Mouse (Mus musculus) hindbrain, embryonic 10.5 days (tissue): ENCODE results near the gene Gnpat. TPM values are rescaled to one million over a fixed set of nuclear protein-coding genes. Genes with fewer than 3 reads are reported as not detected.

Source experiments
- DNase-seq: peaks from one replicate; pipeline ENCODE4 v3.0.0-alpha.2; 2017; ENCODE audit warnings: low spot score
- H3K27ac ChIP-seq: fragments of 300-500 bp; sonication (generic); 2 replicates; pipeline ENCODE4 v1.5.1; 2016; ENCODE audit warnings: mild to moderate bottlenecking, moderate library complexity
- H3K27me3 ChIP-seq: fragments of 300-500 bp; sonication (generic); 2 replicates; pipeline ENCODE4 v1.6.1; 2016; ENCODE audit warnings: mild to moderate bottlenecking; ENCODE audit not compliant: poor library complexity, insufficient read depth, severe bottlenecking
- H3K36me3 ChIP-seq: fragments of 300-500 bp; sonication (generic); 2 replicates; pipeline ENCODE4 v1.6.1; 2016; ENCODE audit warnings: mild to moderate bottlenecking, moderate library complexity
- H3K4me1 ChIP-seq: fragments of 300-500 bp; sonication (generic); replicated peaks from 2 replicates; pipeline ENCODE4 v1.6.1; 2016; ENCODE audit warnings: mild to moderate bottlenecking
- H3K4me3 ChIP-seq: fragments of 300-500 bp; sonication (generic); 2 replicates; pipeline ENCODE4 v1.5.1; 2016; ENCODE audit warnings: mild to moderate bottlenecking, moderate library complexity
- H3K9me3 ChIP-seq: fragments of 300-500 bp; sonication (generic); 2 replicates; pipeline ENCODE4 v1.6.1; 2016; ENCODE audit warnings: mild to moderate bottlenecking, moderate library complexity
- WGBS: fragments of 180-500 bp; shearing (Covaris S2); methylation state at CpG from one replicate; pipeline ENCODE4 v1.1.7; 2016; 5-methylcytosine and 5-hydroxymethylcytosine counted together
- polyA plus RNA-seq: library from polyadenylated mRNA; unstranded; fragments of >200 nt; fragmentation: Nextera tagmentation; extraction: Ambion mirVana; gene quantifications from 2 replicates; pipeline ENCODE4 v1.2.1, GENCODE M21; 2016

Gene Gnpat
- polyA plus RNA-seq, 1 experiment from 2014 or later = 143 TPM

DNA sequence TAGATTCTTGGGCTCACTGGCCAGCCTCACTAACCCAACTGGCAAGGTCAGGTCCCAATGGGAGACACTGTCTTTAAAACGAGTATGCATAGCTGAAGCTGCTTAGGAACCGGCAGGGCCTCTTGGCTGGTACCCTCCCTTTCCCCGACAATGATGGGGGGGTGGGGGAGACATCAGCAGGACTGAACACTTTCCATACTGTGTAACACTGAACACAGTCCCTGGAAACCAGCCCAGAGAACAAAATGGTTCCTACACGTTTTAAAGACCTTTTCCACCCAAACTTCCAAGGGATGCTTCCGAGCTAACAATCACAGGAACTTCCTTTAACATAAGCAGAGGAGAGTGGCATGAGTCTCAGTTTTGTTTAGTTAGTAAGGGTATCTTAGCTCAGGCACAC, 72.3 kb downstream of the Gnpat start:
- H3K27ac ChIP-seq = no peak overlapping the region
- H3K9me3 ChIP-seq = no peaks in the 10 kb centered on the region
- no peaks in the 10 kb centered on the region for H3K27me3 ChIP-seq
- H3K4me1 ChIP-seq = no peaks in the 10 kb centered on the region
- H3K36me3 ChIP-seq = peaks cover 56% of the 10 kb centered on the region
- 88% methylated on average over 5 of the region's 5 CpGs for WGBS
- no peak overlapping the region for H3K4me3 ChIP-seq
- no peak for DNase-seq

DNA sequence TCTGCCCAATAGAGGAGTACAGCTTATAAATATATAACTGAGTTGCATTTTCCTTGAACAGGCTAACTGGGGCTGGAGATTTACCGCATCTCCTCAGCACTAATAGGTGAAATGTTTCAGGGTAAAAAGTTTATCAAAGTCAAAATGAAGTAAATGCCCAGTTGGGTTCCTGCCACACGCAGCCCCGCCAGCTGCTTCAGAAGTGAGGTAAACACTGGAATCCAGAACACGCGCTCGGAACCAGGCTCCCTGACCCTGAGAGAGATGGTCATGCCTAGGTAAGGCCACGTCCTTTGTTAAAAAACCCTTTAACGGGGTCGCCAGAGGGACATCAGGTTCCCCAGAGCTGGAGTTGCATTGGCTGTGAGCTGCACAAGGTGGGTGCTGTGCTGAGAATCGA, 73.9 kb downstream of the Gnpat start:
- H3K27ac ChIP-seq = no peak overlapping the region
- WGBS = 95% methylated on average over 10 of the region's 10 CpGs
- no peak for DNase-seq
- H3K4me1 ChIP-seq = no peaks in the 10 kb centered on the region
- peaks cover 61% of the 10 kb centered on the region for H3K36me3 ChIP-seq
- H3K4me3 ChIP-seq = no peak overlapping the region
- no peaks in the 10 kb centered on the region for H3K9me3 ChIP-seq
- H3K27me3 ChIP-seq = no peaks in the 10 kb centered on the region

GRCm38 (mm10) chr8:124937293-124937692, 74.5 kb downstream of the Gnpat start:
- 87% methylated on average over 4 of the region's 4 CpGs for WGBS
- H3K4me3 ChIP-seq = no peak overlapping the region
- no peak overlapping the region for H3K27ac ChIP-seq
- peaks cover 67% of the 10 kb centered on the region for H3K36me3 ChIP-seq
- no peaks in the 10 kb centered on the region for H3K27me3 ChIP-seq
- H3K4me1 ChIP-seq = no peaks in the 10 kb centered on the region
- no peaks in the 10 kb centered on the region for H3K9me3 ChIP-seq
- no peak for DNase-seq

Other genes starting within 250 kb of the Gnpat start
- 20.1 and 22.2 TPM in 2 replicates for gene 2310022B05Rik, start 199.7 kb upstream of the Gnpat start, polyA plus RNA-seq
- 49.2 and 49.7 TPM in 2 replicates for gene Ttc13, start 141.1 kb upstream of the Gnpat start, polyA plus RNA-seq
- 34.3 and 38.1 TPM in 2 replicates for gene Arv1, start 140.9 kb upstream of the Gnpat start, polyA plus RNA-seq
- 4.3 and 6.7 TPM in 2 replicates for gene Fam89a, start 111.2 kb upstream of the Gnpat start, polyA plus RNA-seq
- 0.81 and 3.3 TPM in 2 replicates for gene Trim67, start 69.9 kb upstream of the Gnpat start, polyA plus RNA-seq
- 51.4 and 71.3 TPM in 2 replicates for gene 2810004N23Rik, start 87 bp downstream of the Gnpat start, polyA plus RNA-seq
- gene Exoc8, start 34.7 kb downstream of the Gnpat start, polyA plus RNA-seq = 8.4 and 9.5 TPM in 2 replicates
- gene Sprtn, start 34.9 kb downstream of the Gnpat start, polyA plus RNA-seq = 11.0 and 11.7 TPM in 2 replicates
- 10.1 and 12.2 TPM in 2 replicates for gene Egln1, start 86.3 kb downstream of the Gnpat start, polyA plus RNA-seq
- gene Tsnax, start 150.0 kb downstream of the Gnpat start, polyA plus RNA-seq = 128 and 131 TPM in 2 replicates
- 1.6 and 2.1 TPM in 2 replicates for gene Disc1, start 191.2 kb downstream of the Gnpat start, polyA plus RNA-seq